Mouse (Mus musculus): ENCODE data around the gene Psmb7. TPM values are rescaled to one million over a fixed set of nuclear protein-coding genes. Genes with fewer than 3 reads are reported as not detected.

The Psmb7 gene
- polyA plus RNA-seq, 1 experiment from 2014 or later = 220 TPM

GRCm38 (mm10) chr2:38539677-38540076, 104.2 kb downstream of the Psmb7 start:
- H3K36me3 ChIP-seq (ENCODE audit: insufficient read depth, low read length) = no peaks in the 10 kb centered on the region
- ATAC-seq (replicated peaks; ENCODE audit: low FRiP score, low read depth) = no peak
- H3K27ac ChIP-seq = no peak overlapping the region
- H3K9ac ChIP-seq (ENCODE audit: low read depth, low read length) = no peak overlapping the region
- 93% methylated on average over 9 of the region's 9 CpGs for WGBS
- H3K4me1 ChIP-seq (replicated peaks; ENCODE audit: insufficient read depth, low read length) = peaks cover 20% of the 10 kb centered on the region; the same call in 1 of the 2 replicates
- no peaks in the 10 kb centered on the region for H3K27me3 ChIP-seq (ENCODE audit: insufficient read depth, low read length)
- no peak overlapping the region for H3K4me2 ChIP-seq (ENCODE audit: low read length)
- no peak for TF ChIP-seq CTCF (IDR thresholded peaks at IDR 0.05; ENCODE audit: low read depth)
- no peak for DNase-seq (ENCODE audit: low spot score)
- no peak overlapping the region for H3K4me3 ChIP-seq (replicated peaks; ENCODE audit: low read depth, low read length)
- no peaks in the 10 kb centered on the region for H3K9me3 ChIP-seq (replicated peaks; ENCODE audit: low read length)

Small RNA genes lying within 50 kb of the gene (microRNA-seq; reads per million reads assigned to microRNA genes)
- gene Gm27634 = not detected

Other genes starting within 250 kb of the Psmb7 start
- gene Nek6, start 132.4 kb downstream of the Psmb7 start, polyA plus RNA-seq (2015; fragmentation: Nextera tagmentation; extraction: Ambion mirVana) = 35.1 and 39.2 TPM in 2 replicates
- gene Nr5a1, start 70.5 kb upstream of the Psmb7 start, polyA plus RNA-seq (2015; fragmentation: Nextera tagmentation; extraction: Ambion mirVana) = 0.36 and 0.56 TPM in 2 replicates

All from kidney, postnatal 0 days (tissue).